Mouse (Mus musculus): ENCODE results near the gene Rwdd2a. TPM values are rescaled to one million over a fixed set of nuclear protein-coding genes. Genes with fewer than 3 reads are reported as not detected.
A peak's percentile ranks its signal among the peaks of the same experiment; 100 is the strongest.

Rwdd2a gene
- 10 to 100 TPM in 1 of 4 experiments, 1 to 10 TPM in 3; 4.2 to 17.0 (median 6.2) TPM for total RNA-seq (2022)

- DNase-seq = peak; percentile 93
These were observed at the start of gene Rwdd2a, which contains the start of gene Pgm3 for GRCm38 (mm10) chr9:86571540-86572135. Gene Rwdd2a, plus strand, starts transcription at chr9:86571991. Gene Pgm3, minus strand, starts transcription at chr9:86571842.

GRCm38 (mm10) chr9:86522335-86522734, 49.5 kb upstream of the Rwdd2a start:
- DNase-seq = no peak

DNA sequence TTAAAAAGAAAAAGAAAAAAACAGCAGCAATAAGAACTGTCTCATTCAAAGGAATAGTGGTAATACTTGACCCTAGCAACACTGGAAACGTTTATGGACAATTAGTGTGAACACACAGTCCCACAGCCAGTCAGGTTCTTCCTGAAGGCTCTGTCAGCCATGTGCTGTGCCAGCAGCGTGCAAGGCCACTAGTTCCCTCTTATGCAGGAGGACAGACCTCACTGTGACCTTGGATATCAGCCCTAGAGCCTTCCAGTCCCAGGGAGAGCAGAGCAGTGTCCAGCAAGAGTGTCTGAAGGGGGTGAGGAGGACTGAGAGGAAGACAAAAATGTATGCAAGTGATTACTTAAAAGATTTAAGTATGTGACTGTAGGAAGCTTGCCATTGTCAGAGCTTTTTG, 46.2 kb upstream of the Rwdd2a start:
- peak; percentile 68 for DNase-seq

DNA sequence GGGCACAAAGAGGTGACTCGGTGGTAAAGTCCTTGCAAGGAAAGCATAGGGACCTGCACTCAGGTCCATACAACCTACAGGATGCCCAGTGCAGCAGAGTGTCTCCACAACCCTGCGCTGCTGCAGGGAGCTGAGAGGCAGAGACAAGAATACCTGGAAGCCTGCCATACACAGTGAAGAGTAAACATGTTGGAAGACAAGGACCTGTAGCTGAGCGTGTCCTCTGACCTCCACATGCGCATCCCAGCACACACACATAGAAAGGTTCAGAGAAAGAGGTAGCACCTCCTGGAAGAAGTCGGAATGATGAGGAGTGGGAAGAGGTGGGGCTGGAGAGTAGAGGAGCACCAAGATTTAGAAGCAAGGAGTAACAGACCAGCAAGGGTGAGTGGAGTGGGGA, 37.7 kb upstream of the Rwdd2a start:
- DNase-seq = no peak

- no peak for DNase-seq
These were observed 28.3 kb upstream of the Rwdd2a start for GRCm38 (mm10) chr9:86543451-86543850.

DNA sequence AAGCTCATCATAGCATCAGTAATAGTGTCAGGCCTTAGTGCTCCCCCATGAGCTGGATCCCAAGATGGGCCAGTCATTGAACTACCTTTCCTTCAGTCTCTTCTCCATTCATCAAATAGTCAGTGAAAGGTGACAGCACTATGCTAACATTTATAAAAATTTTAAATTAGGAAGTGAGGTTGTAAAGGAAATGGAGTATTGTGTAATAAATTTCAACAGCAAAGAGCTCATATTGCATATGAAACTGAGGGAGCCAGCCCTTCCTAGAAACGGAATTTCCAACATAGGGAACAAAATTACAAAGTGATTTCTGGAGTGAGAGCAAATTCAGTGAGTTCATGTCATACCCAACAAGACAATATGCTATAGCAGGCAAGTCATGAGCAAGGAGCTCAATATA, 27.2 kb upstream of the Rwdd2a start:
- no peak for DNase-seq

- no peak for DNase-seq
These were observed 22.1 kb upstream of the Rwdd2a start for GRCm38 (mm10) chr9:86549637-86550162.

- no peak for DNase-seq
These were observed 21.1 kb upstream of the Rwdd2a start for GRCm38 (mm10) chr9:86550717-86551116.

DNA sequence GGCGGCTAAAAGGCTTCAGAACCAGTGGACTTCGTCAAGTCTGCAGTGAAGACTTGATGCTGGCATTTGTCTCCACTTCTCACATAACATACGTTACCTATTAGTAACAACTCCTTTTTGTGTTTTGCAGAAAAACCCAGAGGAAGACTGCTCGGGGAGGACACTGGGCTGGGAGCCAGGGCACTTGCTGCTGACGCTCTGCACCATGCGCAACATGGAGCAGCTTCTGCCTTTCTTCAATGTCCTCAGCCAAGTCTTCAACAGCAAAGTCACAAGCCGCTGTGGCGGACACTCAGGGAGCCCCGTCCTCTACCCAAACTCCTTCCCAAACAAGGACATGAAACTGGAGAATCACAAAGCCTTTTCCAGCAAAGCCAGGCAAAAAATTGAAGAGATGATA, 17.9 kb upstream of the Rwdd2a start:
- no peak for DNase-seq

GRCm38 (mm10) chr9:86554641-86555040, 17.1 kb upstream of the Rwdd2a start:
- no peak for DNase-seq

DNA sequence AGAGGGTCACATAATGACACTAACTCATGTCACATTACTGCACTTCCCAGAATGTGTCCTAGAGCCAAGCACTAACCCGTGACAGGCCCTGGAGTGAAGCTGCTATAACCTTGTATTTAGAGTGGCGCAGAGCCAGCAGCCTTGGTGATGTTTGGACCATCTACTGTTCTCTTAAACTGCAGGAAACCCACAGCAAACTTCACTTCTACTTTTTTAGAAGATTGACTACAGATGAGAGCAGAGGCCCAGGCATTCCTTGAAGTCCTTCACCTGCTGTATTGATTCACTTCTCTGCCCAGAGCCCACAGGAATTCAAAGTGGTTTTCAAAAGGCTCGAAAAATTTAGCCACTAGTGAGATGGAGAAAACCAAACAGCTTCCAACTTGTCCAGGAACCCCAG, 11.2 kb upstream of the Rwdd2a start:
- DNase-seq = peak; percentile 82

DNA sequence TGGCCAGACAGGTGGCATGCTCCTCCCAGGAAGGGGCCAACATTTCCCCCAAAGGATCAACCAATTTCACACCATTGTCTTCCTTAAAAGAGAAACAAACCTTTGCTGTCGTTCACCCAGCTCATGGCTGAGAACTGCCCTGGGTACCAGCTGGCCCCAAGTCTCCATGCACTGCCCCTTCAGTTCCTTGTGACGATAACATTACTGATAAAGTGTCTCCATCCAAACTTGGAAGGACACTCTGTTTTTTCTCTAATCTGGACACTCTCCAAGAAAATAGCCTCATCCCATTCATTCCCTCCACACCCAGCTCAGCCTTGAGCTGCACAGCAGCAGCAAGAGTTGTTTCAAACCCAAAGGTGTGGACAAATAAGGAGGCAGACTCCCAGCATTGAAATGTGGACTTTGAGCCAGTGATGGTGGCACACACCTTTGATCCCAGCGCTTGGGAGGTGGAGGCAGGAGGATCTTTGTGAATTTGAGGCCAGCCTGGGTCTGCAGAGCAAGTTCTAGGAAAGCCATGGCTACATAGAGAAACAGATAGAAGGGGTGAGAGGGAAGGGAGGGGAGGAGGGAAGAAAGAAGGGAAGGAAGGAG, 2.4 kb upstream of the Rwdd2a start:
- DNase-seq = no peak

DNA sequence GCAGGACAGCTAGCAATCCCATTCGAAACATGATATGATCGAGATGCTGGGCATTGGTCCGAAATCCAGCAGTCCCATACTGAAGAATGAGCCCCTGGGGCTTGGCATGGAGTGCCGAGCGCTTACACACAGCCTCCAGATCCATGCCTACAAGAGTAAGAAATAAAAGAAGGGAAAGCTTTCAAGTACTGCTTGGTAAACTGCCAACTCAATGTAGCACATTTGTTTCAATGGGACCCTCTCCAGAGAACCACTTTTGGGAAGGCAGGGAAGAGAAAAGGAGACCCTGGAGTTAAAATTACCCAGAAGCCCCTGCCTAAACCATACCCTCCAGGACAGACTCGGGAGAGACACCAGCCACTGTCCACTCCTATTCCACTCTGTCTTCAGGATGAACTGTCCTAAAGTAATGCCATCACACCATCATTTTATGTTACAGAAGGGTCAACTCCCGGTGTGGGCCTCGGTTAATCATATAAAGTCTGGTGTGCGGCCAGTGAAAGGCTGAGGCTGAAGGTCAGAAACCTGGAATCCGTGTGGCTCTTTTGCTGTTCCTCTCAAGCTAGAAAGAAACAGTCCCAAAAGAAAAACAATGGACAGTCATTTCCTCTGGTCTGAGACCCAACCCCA, 1.4 kb upstream of the Rwdd2a start:
- no peak for DNase-seq

DNA sequence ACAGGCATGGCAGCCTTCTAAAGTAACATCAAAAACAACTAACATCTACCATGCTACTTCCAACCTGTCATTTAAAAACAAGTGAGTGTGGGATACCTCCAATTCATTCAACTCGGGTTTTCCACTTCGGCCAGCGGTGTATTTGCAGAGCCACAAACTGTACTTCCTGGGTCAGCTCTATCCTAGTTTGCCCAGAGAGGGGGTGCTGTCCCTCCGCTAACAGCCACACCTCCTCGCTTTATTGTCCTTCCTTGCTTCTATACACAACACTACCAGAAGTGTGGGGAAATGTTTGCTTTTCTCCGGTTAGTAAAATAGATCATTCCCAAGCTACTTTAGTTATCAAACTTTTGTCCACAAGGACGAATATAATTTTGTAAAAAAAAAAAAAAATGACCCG, 845 bp upstream of the Rwdd2a start:
- no peak for DNase-seq

GRCm38 (mm10) chr9:86572196-86572595, 405 bp downstream of the Rwdd2a start:
- DNase-seq = peak; percentile 47

- peak; percentile 67 for DNase-seq
These were observed 973 bp downstream of the Rwdd2a start for GRCm38 (mm10) chr9:86572636-86573291.

GRCm38 (mm10) chr9:86573616-86574303, 2.0 kb downstream of the Rwdd2a start:
- DNase-seq = no peak

- DNase-seq = no peak
These were observed 3.4 kb downstream of the Rwdd2a start for GRCm38 (mm10) chr9:86575178-86575577.

GRCm38 (mm10) chr9:86579657-86580056, 7.9 kb downstream of the Rwdd2a start:
- DNase-seq = no peak

GRCm38 (mm10) chr9:86583740-86584139, 11.9 kb downstream of the Rwdd2a start:
- peak; percentile 63 for DNase-seq

GRCm38 (mm10) chr9:86587019-86587795, 15.4 kb downstream of the Rwdd2a start:
- DNase-seq = no peak

Measured in adrenal gland, adult 8-10 months (tissue).